Mouse (Mus musculus): ENCODE results near the gene Psma5.

Psma5 gene

DNA sequence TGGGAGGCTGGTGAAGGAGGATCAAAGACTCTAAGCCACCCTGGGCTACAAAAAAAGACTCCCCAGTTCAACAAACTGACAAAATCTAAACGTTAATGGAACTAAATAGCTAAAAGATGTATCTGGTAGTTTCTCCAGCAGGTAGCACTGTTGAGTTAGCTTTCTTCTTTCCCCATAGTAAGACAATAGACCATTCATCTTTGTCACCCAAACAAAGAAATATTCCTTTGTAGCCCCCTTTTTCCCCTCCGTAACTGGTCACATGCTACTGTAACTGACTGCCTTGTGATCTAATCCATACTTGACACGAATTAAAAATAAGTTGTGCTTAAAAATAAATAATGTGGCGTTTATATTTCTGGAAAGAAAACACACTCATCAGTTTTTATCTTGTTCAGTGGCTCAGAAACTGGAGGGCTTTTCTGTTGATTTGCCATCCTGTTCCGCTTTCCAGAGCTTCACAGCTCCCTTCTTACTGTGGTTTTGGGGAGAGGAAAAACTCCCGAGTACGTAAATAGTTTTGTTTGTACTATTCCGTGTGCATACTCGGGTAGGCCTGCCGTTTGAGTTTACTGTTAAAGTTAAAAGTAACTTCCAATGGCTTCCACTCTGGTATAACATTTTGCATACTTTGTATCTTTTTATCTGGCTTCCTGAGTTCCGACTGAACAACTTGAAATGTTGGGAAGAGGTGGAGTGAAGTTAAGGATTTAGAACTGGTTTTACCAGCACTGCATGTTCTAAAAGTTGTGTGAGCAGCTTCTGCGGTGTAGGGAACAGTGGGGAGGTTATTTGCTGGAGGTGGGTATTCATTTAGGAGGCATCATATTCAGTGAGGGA lies 25.9 kb downstream of the Psma5 start:
- no peak for DNase-seq (ENCODE audit: low spot score in 2 of 2)

GRCm38 (mm10) chr3:108283241-108283561 lies 26.5 kb downstream of the Psma5 start:
- no peak for DNase-seq (ENCODE audit: low spot score in 2 of 2)

DNA sequence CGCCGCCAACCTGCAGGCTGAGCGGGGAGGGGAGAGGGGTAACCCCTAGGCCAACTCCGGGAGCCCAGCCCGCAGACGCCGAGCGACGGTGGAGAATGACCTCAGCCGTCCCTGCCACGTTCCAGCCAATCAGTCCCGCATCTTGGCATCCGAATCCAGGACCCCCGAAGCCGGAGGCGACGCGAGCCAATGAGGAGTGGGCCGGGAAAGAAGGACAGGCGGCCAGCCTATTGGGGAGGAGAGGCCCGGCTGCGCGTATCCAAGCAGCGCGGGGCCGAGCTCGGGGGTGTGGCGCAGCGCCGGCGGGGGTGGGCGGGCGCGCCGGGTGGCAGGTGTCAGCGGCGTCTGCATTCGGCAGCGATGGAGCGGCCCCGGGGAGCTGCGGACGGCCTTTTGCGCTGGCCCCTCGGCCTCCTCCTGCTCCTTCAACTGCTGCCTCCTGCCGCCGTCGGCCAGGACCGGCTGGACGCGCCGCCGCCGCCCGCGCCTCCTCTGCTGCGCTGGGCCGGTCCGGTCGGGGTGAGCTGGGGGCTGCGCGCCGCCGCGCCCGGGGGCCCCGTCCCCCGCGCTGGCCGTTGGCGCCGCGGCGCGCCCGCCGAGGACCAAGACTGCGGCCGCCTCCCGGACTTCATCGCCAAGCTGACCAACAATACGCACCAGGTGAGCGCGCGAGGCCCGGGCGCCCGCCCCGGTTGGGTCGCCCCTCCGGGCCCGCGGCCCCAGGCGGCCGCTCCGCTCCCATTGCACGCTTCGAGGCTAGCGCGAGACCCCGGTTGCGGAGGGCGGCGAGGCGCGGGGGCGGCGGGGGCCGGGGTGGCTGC lies 27.3 kb downstream of the Psma5 start, which contains the start of gene Sort1:
Sort1 (plus strand) TSS at position 302 of the 821 bp plus-strand sequence.
- DNase-seq (ENCODE audit: low spot score in 2 of 2), result peak; percentile 97

DNA sequence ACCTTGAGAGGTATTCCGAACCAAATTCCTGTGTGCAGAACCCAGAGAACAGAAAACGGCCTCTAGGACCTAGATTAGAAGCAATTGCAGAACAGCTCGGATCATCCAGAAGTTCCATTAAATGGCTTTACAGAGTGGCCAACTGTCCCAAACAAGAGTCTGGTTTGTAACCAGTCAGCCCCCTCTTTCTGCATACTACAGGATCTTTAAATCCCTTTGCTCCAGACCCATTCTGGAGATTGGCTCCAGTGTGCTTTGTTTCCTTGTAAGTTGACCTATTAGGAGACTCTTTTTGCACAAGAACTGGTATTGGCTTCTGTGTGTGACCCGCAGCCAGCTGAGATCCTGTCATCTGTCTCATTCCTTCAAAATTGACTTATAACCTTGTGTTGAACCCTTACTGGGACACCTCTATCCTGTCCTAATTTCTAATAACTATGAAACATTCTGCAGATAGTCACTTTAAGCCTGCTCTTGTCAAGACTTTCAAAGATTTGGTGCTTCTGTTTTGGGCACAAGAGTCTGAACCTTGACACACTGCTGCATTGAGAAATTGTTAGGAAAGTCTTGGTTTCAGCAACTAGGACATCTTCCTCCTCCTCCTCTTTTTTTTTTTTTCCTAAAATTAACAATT lies 28.5 kb downstream of the Psma5 start:
- DNase-seq (ENCODE audit: low spot score in 2 of 2), result no peak

DNA sequence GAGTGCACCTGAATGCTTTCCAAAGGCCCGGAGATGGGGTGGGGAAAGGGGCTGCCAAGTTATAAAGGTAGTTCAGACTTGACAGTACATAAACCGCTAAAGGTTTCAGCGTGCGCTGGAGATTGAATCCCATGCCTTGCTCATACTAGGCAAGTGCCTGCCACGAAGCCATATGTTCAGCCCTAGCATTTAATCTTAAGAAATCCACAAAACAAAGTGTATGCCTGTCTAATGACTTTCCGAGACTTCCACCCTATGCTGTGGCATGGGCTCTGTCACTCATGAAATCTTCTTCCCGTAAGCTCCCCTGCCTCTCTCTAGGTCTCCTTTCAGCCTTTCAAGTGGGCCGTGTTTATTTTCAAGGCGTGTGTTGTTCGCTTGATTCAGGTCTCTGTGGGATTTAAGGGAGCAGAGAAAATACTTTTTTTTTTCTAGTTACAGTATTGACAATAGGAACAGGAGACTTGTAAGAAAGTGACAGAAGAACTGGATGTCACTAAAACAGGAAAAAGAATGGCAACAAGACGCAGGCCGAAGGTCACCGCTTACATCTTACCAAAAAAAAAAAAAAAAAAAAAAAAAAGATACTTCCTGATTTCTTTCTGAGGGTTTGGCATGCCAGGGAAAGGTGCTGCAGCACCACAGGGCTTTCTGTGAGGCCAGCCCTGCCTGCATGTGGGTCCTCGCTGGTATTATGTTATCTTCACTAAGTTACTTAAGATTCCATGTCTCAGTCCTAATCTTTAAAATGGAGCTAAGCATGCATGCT lies 30.1 kb downstream of the Psma5 start:
- peak in 1 of 2 experiments; percentile 22 for DNase-seq (ENCODE audit: low spot score in 2 of 2)

GRCm38 (mm10) chr3:108287811-108288805 lies 31.4 kb downstream of the Psma5 start:
- peak; percentile 69 to 79 for DNase-seq (ENCODE audit: low spot score in 2 of 2)

DNA sequence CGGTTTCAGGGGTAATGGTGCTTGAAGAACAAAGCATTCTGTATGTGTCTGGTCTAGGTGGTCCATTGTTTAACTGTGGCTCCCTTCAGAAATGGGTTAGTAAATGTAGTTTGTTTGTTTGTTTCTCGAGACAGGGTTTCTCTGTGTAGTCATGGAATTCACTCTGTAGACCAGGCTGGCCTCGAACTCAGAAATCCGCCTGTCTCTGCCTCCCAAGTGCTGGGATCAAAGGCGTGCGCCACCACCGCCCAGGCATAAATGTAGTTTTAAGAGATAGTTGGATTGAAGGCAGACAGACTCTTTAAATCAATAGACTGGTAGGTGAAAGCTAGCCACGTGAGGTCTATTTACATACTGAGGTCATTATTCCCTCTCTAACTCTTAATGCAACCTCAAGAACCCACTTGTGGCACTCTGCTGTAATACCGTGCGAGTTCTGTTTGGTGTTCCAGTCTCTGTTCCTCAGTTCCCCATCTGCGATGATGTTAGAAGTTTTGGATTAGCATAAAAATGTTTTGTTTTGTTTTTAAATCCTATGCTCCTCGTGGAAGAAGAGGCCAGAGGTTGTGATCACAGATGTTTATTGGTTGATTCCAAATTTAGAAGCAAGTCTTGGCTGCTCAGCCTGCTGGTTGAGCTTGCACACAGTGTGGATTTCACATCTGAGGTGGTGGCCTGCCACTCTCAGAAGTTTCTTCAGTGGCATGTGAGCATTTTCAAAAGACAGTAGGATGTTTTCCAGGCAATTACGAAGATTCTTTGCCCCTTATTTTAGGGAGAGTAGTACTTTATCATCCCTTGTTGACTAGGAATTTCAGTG lies 32.8 kb downstream of the Psma5 start:
- no peak for DNase-seq (ENCODE audit: low spot score in 2 of 2)

GRCm38 (mm10) chr3:108291036-108291799 lies 34.5 kb downstream of the Psma5 start:
- DNase-seq (ENCODE audit: low spot score in 2 of 2), result peak in 1 of 2 experiments; percentile 20

DNA sequence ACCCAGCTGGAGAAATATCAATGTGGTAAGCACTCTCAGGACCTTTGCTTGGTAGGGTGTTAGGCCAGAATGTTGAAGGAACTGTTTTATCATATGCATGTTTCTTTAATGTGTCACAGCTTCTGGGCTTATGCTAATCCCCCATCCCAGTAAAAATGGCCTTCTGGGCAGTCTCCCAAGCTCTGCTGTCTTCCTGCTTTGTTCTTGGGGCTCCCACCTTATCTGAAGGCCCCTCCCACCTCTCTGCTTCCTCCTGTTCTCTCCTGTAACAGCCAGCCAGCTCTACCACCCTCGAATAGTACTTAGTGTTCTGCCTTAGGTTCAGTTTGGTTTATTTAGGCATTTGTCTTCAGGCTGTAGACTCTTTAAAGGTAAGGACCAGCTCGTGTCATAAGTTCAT lies 37.7 kb downstream of the Psma5 start:
- DNase-seq (ENCODE audit: low spot score in 2 of 2), result peak in 1 of 2 experiments; percentile 35

- peak; percentile 79 to 81 for DNase-seq (ENCODE audit: low spot score in 2 of 2)
These were observed 38.9 kb downstream of the Psma5 start for GRCm38 (mm10) chr3:108295379-108296219.

GRCm38 (mm10) chr3:108296220-108297049 lies 39.7 kb downstream of the Psma5 start:
- DNase-seq (ENCODE audit: low spot score in 2 of 2), result peak; percentile 69 to 71

DNA sequence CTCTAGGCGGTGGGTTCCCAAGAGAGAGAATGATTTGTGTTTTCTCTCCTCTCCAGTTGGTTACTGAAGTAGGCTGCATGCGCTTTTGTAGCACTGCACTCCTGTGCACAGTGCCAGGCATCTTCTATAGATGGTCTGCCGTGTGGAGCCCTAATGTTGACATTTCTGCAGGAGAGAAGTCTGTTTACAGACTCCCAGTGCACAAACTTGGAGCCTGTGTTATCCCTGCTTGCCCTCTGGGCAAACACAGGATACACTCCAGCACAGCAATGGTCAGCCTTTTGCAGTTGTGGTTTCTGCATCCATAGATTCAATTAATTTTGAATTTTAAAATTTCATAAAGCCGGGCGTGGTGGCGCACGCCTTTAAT lies 40.3 kb downstream of the Psma5 start:
- DNase-seq (ENCODE audit: low spot score in 2 of 2), result no peak

DNA sequence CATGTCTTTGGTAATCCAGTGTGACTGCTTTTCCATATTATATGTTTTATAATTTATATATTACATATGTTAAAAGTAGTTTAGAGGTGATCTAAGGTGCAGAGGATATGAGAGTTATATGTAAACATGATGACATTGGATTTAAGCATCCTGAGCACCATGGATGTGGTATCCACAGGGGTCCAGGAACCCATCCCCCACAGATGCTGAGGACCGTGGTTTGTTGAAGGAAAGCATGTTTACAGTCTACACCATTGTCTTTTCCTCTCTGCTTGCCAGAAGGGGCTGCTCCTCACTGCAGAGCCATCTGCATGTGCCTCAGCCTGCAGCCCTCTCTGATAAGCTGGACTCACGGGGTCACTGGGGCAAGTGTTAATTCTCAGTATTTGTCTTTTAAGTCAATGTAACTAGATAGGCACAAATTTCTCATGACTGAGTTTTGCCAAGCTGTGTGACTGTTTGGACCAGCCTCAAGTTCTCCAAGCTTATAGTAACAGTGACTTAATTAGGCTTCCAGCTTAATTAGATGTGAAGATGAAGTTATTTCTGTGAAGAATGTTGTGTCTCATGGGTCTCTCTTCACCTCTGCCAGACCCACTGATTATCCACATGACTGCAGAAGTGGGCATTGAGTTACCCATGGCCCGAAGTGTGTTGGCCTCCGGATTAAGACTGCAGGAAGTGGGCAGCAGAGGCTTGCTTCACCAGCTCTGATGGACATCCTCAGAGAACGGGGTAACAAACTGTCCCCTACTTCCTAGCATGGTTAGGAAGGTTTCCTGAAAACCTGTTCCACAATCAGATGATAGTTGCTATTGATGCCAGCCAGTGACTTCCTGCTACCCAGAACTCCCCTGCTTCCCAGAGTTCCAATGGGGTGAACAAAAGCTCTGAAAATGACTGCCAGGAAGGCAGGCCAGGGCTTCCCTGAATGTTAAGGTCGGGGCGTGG lies 41.2 kb downstream of the Psma5 start:
- no peak for DNase-seq (ENCODE audit: low spot score in 2 of 2)

- peak in 1 of 2 experiments; percentile 24 for DNase-seq (ENCODE audit: low spot score in 2 of 2)
These were observed 43.8 kb downstream of the Psma5 start for GRCm38 (mm10) chr3:108300455-108301030.

DNA sequence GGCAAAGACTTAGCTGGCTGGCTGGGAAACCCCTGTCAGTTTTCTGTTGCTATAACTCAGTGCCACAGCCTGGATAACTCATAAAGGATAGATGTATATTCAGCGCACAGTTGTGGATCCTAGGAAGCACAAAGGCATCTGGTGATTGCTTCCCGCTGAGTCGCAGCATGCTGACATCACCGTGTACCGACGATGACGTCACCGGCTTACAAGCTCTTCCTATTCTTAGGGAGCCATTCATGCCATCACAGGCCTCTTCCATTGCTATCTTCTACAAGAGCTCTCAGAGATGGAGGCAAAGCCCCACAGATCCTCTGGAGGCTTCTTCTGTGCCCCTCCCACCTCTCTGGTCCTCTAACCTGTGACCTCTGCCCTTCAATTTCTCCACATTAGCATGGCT lies 47.0 kb downstream of the Psma5 start:
- DNase-seq (ENCODE audit: low spot score in 2 of 2), result no peak
